Mouse (Mus musculus): ENCODE data around the gene Coro2a. TPM values are rescaled to one million over a fixed set of nuclear protein-coding genes. Genes with fewer than 3 reads are reported as not detected.

The Coro2a gene
- polyA plus RNA-seq, 1 experiment from 2014 or later, result 1.7 TPM

DNA sequence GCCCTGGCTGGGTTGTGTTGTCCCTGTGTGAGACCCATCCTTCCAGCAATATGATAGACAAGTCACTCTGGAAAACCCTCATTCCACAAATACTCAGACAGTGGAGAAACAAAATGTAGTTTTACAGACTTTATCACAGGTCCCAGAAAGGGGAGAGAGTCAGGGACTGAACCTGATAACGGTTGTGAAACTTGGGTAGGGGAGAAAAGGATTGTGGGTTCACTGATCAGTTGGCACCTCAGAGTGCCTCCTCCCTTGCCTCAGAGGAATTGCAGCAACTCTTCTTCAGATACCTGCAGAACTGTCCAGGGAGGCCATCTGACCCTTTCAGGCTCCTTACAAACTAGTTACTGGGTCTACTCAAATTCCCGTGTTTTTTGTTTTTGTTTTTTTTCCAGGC is 30.5 kb upstream of the Coro2a start:
- H3K4me3 ChIP-seq (replicated peaks), result no peak overlapping the region
- WGBS, result 73% methylated on average over 2 of the region's 2 CpGs
- no peaks in the 10 kb centered on the region for H3K4me1 ChIP-seq
- H3K9ac ChIP-seq, result no peak overlapping the region
- H3K36me3 ChIP-seq (replicated peaks), result no peaks in the 10 kb centered on the region
- no peak overlapping the region for H3K4me2 ChIP-seq
- no peak for ATAC-seq (ENCODE audit: low FRiP score)
- H3K27ac ChIP-seq, result no peak overlapping the region
- no peaks in the 10 kb centered on the region for H3K9me3 ChIP-seq
- H3K27me3 ChIP-seq, result peaks cover 8% of the 10 kb centered on the region; the same call in 1 of the 2 replicates

- peaks cover 8% of the 10 kb centered on the region; the same call in 1 of the 2 replicates for H3K27me3 ChIP-seq
- no peak overlapping the region for H3K27ac ChIP-seq
- H3K4me2 ChIP-seq, result no peak overlapping the region
- 53% methylated on average over 9 of the region's 9 CpGs for WGBS
- no peaks in the 10 kb centered on the region for H3K4me1 ChIP-seq
- no peaks in the 10 kb centered on the region for H3K9me3 ChIP-seq
- no peaks in the 10 kb centered on the region for H3K36me3 ChIP-seq (replicated peaks)
- no peak overlapping the region for H3K4me3 ChIP-seq (replicated peaks)
- H3K9ac ChIP-seq, result no peak overlapping the region
- ATAC-seq (ENCODE audit: low FRiP score), result no peak
Observed at GRCm38 (mm10) chr4:46630390-46630789, 28.4 kb upstream of the Coro2a start.

DNA sequence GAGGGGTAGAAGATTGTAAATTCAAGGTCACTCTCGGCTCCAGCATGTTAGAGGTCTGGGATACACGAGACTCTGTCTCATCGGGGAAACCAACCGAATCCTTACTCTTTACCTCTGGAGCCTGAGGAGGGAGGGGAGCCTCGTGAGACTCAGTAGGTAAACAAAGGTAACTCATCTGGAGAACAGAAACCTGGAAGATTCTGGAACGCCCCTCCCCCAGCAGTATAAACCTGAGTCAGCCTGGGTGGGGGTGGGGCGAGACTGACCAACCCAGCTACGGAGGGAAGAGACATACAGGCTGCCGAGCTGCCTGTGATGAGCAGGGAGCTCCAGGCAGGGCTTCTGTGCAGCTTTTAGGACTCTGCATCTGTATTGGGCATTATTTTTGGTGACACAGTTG is 26.9 kb upstream of the Coro2a start:
- 60% methylated on average over 9 of the region's 9 CpGs for WGBS
- ATAC-seq (ENCODE audit: low FRiP score), result no peak
- Histone ChIP-seq H3K9me3 (no peaks in the 10 kb centered on the region), H3K27ac (no peak overlapping the region), H3K4me3 (replicated peaks) (no peak overlapping the region), H3K9ac (no peak overlapping the region), H3K4me1 (no peaks in the 10 kb centered on the region), H3K36me3 (replicated peaks) (no peaks in the 10 kb centered on the region), H3K27me3 (peaks cover under 1% of the 10 kb centered on the region; the same call in 1 of the 2 replicates), H3K4me2 (no peak overlapping the region)

GRCm38 (mm10) chr4:46628081-46628480 is 26.1 kb upstream of the Coro2a start:
- Histone ChIP-seq H3K9ac (no peak overlapping the region), H3K4me1 (no peaks in the 10 kb centered on the region), H3K27me3 (0 out of 2 replicates have a peak, but pooled peaks cover 2% of the 10 kb centered on the region), H3K36me3 (replicated peaks) (no peaks in the 10 kb centered on the region), H3K4me3 (replicated peaks) (no peak overlapping the region), H3K27ac (no peak overlapping the region), H3K4me2 (no peak overlapping the region), H3K9me3 (no peaks in the 10 kb centered on the region)
- 77% methylated on average over 11 of the region's 11 CpGs for WGBS
- ATAC-seq (ENCODE audit: low FRiP score), result no peak

- Histone ChIP-seq H3K9me3 (no peaks in the 10 kb centered on the region), H3K4me3 (replicated peaks) (no peak overlapping the region), H3K9ac (no peak overlapping the region), H3K36me3 (replicated peaks) (no peaks in the 10 kb centered on the region), H3K4me2 (no peak overlapping the region), H3K27ac (no peak overlapping the region), H3K4me1 (peaks cover 5% of the 10 kb centered on the region; the same call in 1 of the 2 replicates), H3K27me3 (peaks cover 14% of the 10 kb centered on the region; the same call in 1 of the 2 replicates)
- 83% methylated on average over 10 of the region's 10 CpGs for WGBS
- ATAC-seq (ENCODE audit: low FRiP score), result no peak
Observed at GRCm38 (mm10) chr4:46625101-46625500, 23.1 kb upstream of the Coro2a start.

DNA sequence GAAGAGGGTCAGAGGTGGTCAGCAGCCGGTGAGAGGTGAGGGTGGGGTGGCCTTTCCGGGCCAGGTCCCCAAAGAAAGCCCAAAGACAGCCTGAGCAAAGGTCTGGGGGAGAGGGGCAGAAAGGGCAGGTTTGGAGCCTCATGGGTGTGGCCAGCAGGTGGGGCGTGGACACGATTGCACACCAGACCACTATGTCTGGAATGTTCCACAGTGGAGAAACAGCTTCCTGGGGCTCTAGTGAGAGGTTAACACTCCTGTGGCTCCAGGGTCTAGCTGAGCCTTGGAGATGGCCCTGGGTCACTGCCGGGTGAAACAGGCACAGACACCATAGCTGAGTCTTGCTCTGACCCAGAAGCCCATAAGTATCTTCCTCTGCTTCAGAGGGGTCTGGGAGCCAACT is 21.0 kb upstream of the Coro2a start:
- no peak overlapping the region for H3K4me2 ChIP-seq
- H3K4me1 ChIP-seq, result peaks cover 5% of the 10 kb centered on the region; the same call in 1 of the 2 replicates
- no peak for ATAC-seq (ENCODE audit: low FRiP score)
- H3K9me3 ChIP-seq, result no peaks in the 10 kb centered on the region
- H3K27ac ChIP-seq, result no peak overlapping the region
- H3K9ac ChIP-seq, result no peak overlapping the region
- peaks cover 24% of the 10 kb centered on the region; the same call in 1 of the 2 replicates for H3K27me3 ChIP-seq
- no peaks in the 10 kb centered on the region for H3K36me3 ChIP-seq (replicated peaks)
- H3K4me3 ChIP-seq (replicated peaks), result no peak overlapping the region
- 90% methylated on average over 5 of the region's 5 CpGs for WGBS

DNA sequence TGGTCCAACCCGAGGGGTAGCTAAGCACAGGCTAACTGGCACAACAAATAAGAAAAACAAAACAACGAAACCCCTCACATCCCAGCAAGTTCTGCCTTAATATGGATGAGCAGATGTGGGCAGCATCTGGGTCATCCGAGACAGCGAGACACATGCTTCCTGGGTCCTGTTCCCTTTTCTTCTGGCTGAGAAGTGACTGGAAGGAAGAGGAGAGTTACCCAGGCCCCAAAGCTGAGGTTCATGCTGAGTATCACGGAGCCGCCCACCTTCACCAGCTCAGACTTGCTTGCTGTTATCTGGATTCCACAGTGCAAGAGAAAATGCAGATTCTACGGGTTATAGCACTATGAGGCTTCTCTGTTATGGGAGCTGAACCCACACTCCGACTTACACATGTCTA is 18.9 kb upstream of the Coro2a start:
- H3K4me1 ChIP-seq, result peaks cover 5% of the 10 kb centered on the region; the same call in 1 of the 2 replicates
- no peak overlapping the region for H3K4me2 ChIP-seq
- H3K27ac ChIP-seq, result no peak overlapping the region

DNA sequence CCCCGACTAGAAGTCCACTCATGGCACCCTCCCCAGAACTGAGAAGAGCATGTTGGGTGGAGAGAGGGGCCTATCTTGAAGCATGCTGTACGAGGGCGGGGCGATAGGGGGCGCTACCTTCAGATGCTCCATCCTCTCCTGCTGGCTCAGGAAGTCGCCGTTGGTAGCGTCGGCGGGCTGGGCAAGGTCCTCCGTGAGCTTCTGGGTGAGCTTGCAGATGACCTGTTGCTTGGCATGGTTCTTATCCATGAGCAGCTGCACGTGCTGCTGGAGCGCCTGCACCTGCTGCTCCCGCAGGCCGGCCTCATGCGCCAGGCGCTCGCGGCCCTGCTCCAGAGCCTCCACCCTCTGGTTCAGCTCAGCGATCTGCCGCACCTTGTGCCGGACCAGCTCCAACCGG is 18.3 kb upstream of the Coro2a start:
- 9% methylated on average over 23 of the region's 23 CpGs for WGBS
- Histone ChIP-seq H3K4me1 (peaks cover 5% of the 10 kb centered on the region; the same call in 1 of the 2 replicates), H3K27me3 (peaks cover 24% of the 10 kb centered on the region; the same call in 1 of the 2 replicates), H3K36me3 (replicated peaks) (no peaks in the 10 kb centered on the region), H3K9ac (no peak overlapping the region), H3K9me3 (no peaks in the 10 kb centered on the region), H3K4me2 (peak overlapping the region; percentile 45), H3K4me3 (replicated peaks) (peak overlapping the region; percentile 23), H3K27ac (no peak overlapping the region)
- ATAC-seq (ENCODE audit: low FRiP score), result no peak

More for the DNA sequence above, 18.9 kb upstream of the Coro2a start:
- no peak overlapping the region for H3K4me3 ChIP-seq (replicated peaks)
- no peak overlapping the region for H3K9ac ChIP-seq
- H3K9me3 ChIP-seq, result no peaks in the 10 kb centered on the region
- peaks cover 24% of the 10 kb centered on the region; the same call in 1 of the 2 replicates for H3K27me3 ChIP-seq
- 80% methylated on average over 8 of the region's 8 CpGs for WGBS
- ATAC-seq (ENCODE audit: low FRiP score), result no peak
- no peaks in the 10 kb centered on the region for H3K36me3 ChIP-seq (replicated peaks)

DNA sequence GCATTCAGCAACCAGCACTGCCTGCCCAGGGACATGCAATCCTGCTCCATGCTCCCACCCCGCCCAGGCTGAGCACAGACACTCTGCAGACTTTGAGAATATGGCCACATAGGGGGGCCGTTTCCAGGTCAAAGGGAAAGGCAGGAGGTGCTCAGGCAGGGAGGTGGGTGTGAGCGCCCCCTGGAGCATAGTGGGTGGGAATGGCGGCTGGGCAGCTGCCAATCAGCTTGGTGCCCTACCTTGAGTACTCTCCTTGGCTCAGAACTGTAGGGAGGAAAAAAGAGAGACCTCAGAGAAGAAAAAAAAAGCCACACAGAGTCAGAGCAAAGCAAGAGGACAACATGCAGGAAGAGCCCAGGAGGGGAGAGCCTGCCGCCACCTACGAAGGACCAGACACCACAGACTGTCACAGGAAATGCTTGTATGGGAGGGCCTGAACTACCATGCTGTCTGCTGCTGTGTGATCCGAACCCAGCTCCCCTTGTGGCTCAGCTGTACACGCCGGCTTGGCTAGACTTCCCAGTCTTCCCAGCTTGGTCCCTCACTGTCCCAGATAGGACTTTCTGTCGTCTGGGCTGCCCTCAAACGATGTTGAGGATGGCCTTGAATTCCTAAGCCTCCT is 16.3 kb upstream of the Coro2a start:
- Histone ChIP-seq H3K36me3 (replicated peaks) (no peaks in the 10 kb centered on the region), H3K4me2 (no peak overlapping the region), H3K9me3 (no peaks in the 10 kb centered on the region), H3K4me3 (replicated peaks) (no peak overlapping the region), H3K9ac (no peak overlapping the region), H3K27me3 (peaks cover 24% of the 10 kb centered on the region; the same call in 1 of the 2 replicates), H3K27ac (no peak overlapping the region), H3K4me1 (peaks cover 5% of the 10 kb centered on the region; the same call in 1 of the 2 replicates)
- ATAC-seq (ENCODE audit: low FRiP score), result no peak
- WGBS, result 66% methylated on average over 11 of the region's 11 CpGs

- Histone ChIP-seq H3K4me3 (replicated peaks) (no peak overlapping the region), H3K9me3 (no peaks in the 10 kb centered on the region), H3K27me3 (peaks cover 23% of the 10 kb centered on the region; the same call in 1 of the 2 replicates), H3K27ac (no peak overlapping the region), H3K4me2 (no peak overlapping the region), H3K4me1 (peaks cover 5% of the 10 kb centered on the region; the same call in 1 of the 2 replicates), H3K9ac (no peak overlapping the region), H3K36me3 (replicated peaks) (no peaks in the 10 kb centered on the region)
- 74% methylated on average over 6 of the region's 6 CpGs for WGBS
- no peak for ATAC-seq (ENCODE audit: low FRiP score)
Observed at GRCm38 (mm10) chr4:46617408-46617807, 15.4 kb upstream of the Coro2a start.

GRCm38 (mm10) chr4:46614641-46615040 is 12.6 kb upstream of the Coro2a start:
- Histone ChIP-seq H3K4me1 (no peaks in the 10 kb centered on the region; the same call in 1 of the 2 replicates), H3K27me3 (peaks cover 13% of the 10 kb centered on the region; the same call in 1 of the 2 replicates), H3K4me3 (replicated peaks) (no peak overlapping the region), H3K27ac (no peak overlapping the region), H3K36me3 (replicated peaks) (no peaks in the 10 kb centered on the region), H3K9me3 (no peaks in the 10 kb centered on the region), H3K9ac (no peak overlapping the region), H3K4me2 (no peak overlapping the region)
- WGBS, result 77% methylated on average over 9 of the region's 9 CpGs
- no peak for ATAC-seq (ENCODE audit: low FRiP score)

GRCm38 (mm10) chr4:46613618-46614017 is 11.6 kb upstream of the Coro2a start:
- H3K4me1 ChIP-seq, result no peaks in the 10 kb centered on the region; the same call in 1 of the 2 replicates
- H3K9me3 ChIP-seq, result no peaks in the 10 kb centered on the region
- 84% methylated on average over 12 of the region's 12 CpGs for WGBS

GRCm38 (mm10) chr4:46611181-46611580 is 9.2 kb upstream of the Coro2a start:
- WGBS, result under 1% methylated on average over 4 of the region's 4 CpGs
- H3K36me3 ChIP-seq (replicated peaks), result no peaks in the 10 kb centered on the region
- peaks cover 18% of the 10 kb centered on the region; the same call in 1 of the 2 replicates for H3K27me3 ChIP-seq
- no peak overlapping the region for H3K4me2 ChIP-seq
- peak; percentile 57 for ATAC-seq (ENCODE audit: low FRiP score)
- no peak overlapping the region for H3K27ac ChIP-seq
- H3K9me3 ChIP-seq, result no peaks in the 10 kb centered on the region
- H3K4me3 ChIP-seq (replicated peaks), result no peak overlapping the region
- H3K4me1 ChIP-seq, result no peaks in the 10 kb centered on the region; the same call in 1 of the 2 replicates
- H3K9ac ChIP-seq, result no peak overlapping the region

More at GRCm38 (mm10) chr4:46613618-46614017, 11.6 kb upstream of the Coro2a start:
- Histone ChIP-seq H3K4me3 (replicated peaks) (no peak overlapping the region), H3K4me2 (no peak overlapping the region), H3K27ac (no peak overlapping the region), H3K9ac (no peak overlapping the region), H3K27me3 (peaks cover 16% of the 10 kb centered on the region; the same call in 1 of the 2 replicates), H3K36me3 (replicated peaks) (no peaks in the 10 kb centered on the region)
- no peak for ATAC-seq (ENCODE audit: low FRiP score)
